Mouse (Mus musculus) cortical plate, adult 2 months (tissue): ENCODE measurements at regions not wholly inside any gene's neighbourhood (a gene's known extent, or its start where the extent isn't known, plus 50 kb on each side); places are given as distances from the start of the nearest gene placed in this dataset.

ENCODE experiments used
- H3K27ac ChIP-seq: fragments of 200-500 bp; 2 replicates; pipeline ENCODE4 v1.5.1; 2012; ENCODE audit warnings: low read length, control low read depth, inconsistent platforms; ENCODE audit not compliant: insufficient read depth
- H3K4me1 ChIP-seq: fragments of 200-500 bp; 2 replicates; pipeline ENCODE4 v1.6.1; 2011; ENCODE audit warnings: low read length; ENCODE audit not compliant: control insufficient read depth, insufficient read depth
- H3K4me3 ChIP-seq: fragments of 200-500 bp; 2 replicates; pipeline ENCODE4 v1.5.1; 2011; ENCODE audit warnings: mild to moderate bottlenecking, low read length, control low read depth; ENCODE audit not compliant: insufficient read depth
- CTCF ChIP-seq: fragments of 200-500 bp; IDR thresholded peaks from 2 replicates; pipeline ENCODE4 v1.5.1; 2011; ENCODE audit warnings: mild to moderate bottlenecking, control low read depth, low read length; ENCODE audit not compliant: insufficient read depth; ENCODE audit errors: extremely low read depth
- POLR2A ChIP-seq: fragments of 200-500 bp; IDR thresholded peaks from 2 replicates; pipeline ENCODE4 v1.6.1; 2011; ENCODE audit warnings: mild to moderate bottlenecking, low read length, control low read depth; ENCODE audit not compliant: insufficient read depth; ENCODE audit errors: extremely low read depth

DNA sequence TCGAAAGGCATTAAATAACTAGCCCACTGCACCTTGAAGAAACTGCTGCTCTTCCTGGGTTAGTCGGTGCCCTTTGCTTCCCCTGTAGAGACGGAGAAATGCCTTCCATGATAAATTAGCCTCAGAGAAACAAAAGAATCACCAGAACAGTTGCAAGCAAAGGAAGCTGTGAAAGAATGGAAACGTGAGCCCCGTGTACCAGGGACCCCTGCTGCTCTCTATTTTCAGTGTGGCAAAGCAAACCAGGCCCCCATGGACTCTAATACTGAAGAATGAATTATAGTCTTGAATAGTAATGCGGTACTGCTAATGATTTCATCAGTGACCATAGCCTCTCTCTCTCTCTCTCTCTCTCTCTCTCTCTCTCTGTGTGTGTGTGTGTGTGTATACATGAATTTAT, 372.1 kb upstream of the Pmfbp1 start:
- no peak for TF ChIP-seq POLR2A
- no peak for TF ChIP-seq CTCF
- Histone ChIP-seq H3K4me1 (no peaks in the 10 kb centered on the region), H3K4me3 (no peak overlapping the region), H3K27ac (no peak overlapping the region)

- Histone ChIP-seq H3K4me3 (no peak overlapping the region), H3K27ac (no peak overlapping the region), H3K4me1 (no peaks in the 10 kb centered on the region)
- TF ChIP-seq POLR2A (no peak), CTCF (no peak)
Measured at GRCm38 (mm10) chr8:109142495-109143158, 351.2 kb upstream of the Pmfbp1 start.

GRCm38 (mm10) chr8:109151711-109152110, 342.1 kb upstream of the Pmfbp1 start:
- TF ChIP-seq CTCF (no peak), POLR2A (no peak)
- Histone ChIP-seq H3K27ac (no peak overlapping the region), H3K4me1 (no peaks in the 10 kb centered on the region), H3K4me3 (no peak overlapping the region)

DNA sequence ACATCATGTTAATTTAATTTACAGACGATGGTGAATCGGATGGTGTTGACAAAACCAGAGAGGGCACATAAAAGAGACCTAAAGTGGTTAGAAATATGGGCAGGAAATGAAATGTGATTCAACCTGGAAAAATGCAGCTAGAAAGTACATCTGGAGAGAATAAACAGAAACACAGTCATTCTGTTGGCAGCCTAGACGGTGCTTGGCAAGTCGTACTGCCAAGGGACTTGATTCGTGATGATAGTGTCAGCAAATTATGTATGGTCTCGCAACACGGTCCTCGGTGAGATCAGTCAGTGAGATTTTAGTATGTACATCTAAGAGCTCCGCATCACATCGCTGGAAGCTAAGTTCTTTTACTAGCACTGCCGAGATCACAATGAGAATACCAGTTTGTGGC, 338.3 kb upstream of the Pmfbp1 start:
- Histone ChIP-seq H3K4me1 (no peaks in the 10 kb centered on the region), H3K4me3 (no peak overlapping the region), H3K27ac (no peak overlapping the region)
- TF ChIP-seq POLR2A (no peak), CTCF (no peak)

DNA sequence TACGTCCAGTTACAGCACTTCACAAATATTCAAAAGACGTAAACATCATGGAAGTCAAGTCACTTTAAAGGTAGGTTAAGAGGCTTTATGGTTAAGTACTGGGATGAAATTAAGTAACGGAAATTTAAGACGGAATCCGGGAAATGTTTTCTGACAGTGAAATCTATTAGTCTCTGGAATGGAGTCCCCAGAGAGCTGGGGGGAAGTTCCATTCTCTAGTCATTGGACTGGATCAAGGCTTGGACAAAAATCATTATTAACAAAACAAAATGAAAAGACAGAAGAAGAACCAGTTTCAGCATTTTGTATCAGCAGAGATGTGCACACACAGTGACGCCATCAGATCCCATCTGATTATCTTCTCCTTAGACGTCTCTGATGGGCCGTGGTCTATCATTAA, 337.8 kb upstream of the Pmfbp1 start:
- Histone ChIP-seq H3K4me1 (no peaks in the 10 kb centered on the region), H3K4me3 (no peak overlapping the region), H3K27ac (no peak overlapping the region)
- TF ChIP-seq CTCF (no peak), POLR2A (no peak)

- TF ChIP-seq POLR2A (no peak), CTCF (no peak)
Measured at GRCm38 (mm10) chr8:109172701-109173100, 321.1 kb upstream of the Pmfbp1 start.

DNA sequence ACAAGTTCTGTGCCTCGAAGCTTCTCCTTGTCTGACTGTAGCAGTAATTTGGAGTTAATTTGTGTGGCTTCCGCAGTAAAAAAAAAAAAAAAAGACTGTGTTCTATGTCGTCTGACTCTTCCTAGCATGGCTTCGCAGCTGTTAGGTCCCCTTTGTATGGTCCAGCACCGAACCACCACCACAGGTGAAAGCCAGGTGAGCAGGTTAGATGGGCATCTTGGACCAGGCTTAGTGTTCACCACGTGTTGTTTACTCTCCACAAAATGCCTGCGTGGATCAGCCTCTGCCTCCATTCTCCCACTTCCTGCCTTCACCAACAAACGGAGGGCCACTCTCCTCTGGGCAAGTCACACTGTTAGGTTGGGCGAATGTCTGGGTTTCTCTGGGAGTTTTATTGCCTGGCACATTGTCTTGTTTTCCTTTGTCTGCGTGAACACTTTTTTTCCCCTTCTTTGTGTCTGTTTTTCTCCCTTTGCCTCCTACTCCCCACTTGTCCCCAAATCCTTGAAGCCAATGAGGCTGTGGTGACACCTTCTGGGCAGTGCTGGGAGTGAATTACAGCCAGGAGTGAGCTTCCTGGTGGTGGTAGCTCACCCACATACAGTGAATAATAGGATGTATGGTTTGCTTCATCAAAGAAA, 308.1 kb upstream of the Pmfbp1 start:
- no peak for TF ChIP-seq POLR2A
- peak; percentile 83 for TF ChIP-seq CTCF
- Histone ChIP-seq H3K4me1 (no peaks in the 10 kb centered on the region), H3K4me3 (no peak overlapping the region), H3K27ac (no peak overlapping the region)

More at GRCm38 (mm10) chr8:109172701-109173100, 321.1 kb upstream of the Pmfbp1 start:
- H3K4me1 ChIP-seq, result no peaks in the 10 kb centered on the region
- no peak overlapping the region for H3K27ac ChIP-seq
- no peak overlapping the region for H3K4me3 ChIP-seq

DNA sequence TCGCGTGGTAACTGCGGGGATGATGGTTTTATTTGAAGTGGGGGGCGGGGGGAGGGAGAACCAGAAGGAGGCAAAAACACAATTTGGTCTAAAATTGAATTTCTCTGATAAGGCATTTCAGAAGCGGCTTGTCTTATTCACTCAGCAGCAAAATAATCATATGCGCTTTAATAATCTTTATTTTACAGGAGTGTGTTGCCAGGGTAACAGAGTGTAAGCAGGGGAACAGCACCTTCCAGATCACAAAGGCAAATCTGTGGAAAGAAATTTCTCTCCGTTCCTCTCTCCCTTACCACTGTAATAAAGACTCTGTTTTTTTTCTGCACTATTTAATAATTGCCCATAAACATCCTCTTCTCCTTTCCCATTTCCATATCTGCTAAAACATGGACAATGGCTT, 306.2 kb upstream of the Pmfbp1 start:
- no peaks in the 10 kb centered on the region for H3K4me1 ChIP-seq
- TF ChIP-seq CTCF (no peak), POLR2A (no peak)
- H3K27ac ChIP-seq, result no peak overlapping the region
- H3K4me3 ChIP-seq, result no peak overlapping the region

- Histone ChIP-seq H3K4me3 (no peak overlapping the region), H3K27ac (no peak overlapping the region), H3K4me1 (no peaks in the 10 kb centered on the region)
- TF ChIP-seq CTCF (no peak), POLR2A (no peak)
Measured at GRCm38 (mm10) chr8:109214247-109214646, 279.6 kb upstream of the Pmfbp1 start.

DNA sequence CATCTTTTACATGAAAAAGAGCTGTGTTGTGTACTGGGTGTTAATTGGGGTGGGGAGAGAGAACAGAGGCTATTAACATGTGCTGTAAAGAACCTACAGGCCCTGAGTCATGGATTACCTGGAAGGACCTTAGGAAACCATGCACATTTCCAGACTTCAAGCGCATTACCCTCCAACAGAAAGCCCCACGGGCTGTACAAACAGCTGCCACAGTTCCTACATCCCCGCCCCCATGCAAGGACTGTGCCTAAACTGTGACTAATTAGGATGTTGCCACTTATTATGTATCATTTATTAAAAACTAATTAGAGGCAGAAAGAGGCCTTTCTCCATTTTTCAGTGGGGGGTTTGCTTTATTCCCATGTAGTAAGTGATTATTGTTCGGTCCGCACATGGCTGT, 277.5 kb upstream of the Pmfbp1 start:
- TF ChIP-seq POLR2A (no peak), CTCF (no peak)
- Histone ChIP-seq H3K4me1 (no peaks in the 10 kb centered on the region), H3K27ac (no peak overlapping the region), H3K4me3 (no peak overlapping the region)

- Histone ChIP-seq H3K27ac (no peak overlapping the region), H3K4me1 (no peaks in the 10 kb centered on the region), H3K4me3 (no peak overlapping the region)
- TF ChIP-seq POLR2A (no peak), CTCF (no peak)
Measured at GRCm38 (mm10) chr8:109217326-109217725, 276.5 kb upstream of the Pmfbp1 start.
